Mouse (Mus musculus) small intestine, adult 2 months (tissue): Measurements from ENCODE around the gene Zbtb7a. TPM values are rescaled to one million over a fixed set of nuclear protein-coding genes. Genes with fewer than 3 reads are reported as not detected.

Experiments
- H3K27ac ChIP-seq: fragments of 200-500 bp; 2 replicates; pipeline ENCODE4 v1.5.1; 2012; ENCODE audit warnings: low read depth, low read length, control low read depth, inconsistent platforms; ENCODE audit not compliant: insufficient read depth
- H3K27me3 ChIP-seq: fragments of 200-500 bp; 2 replicates; pipeline ENCODE4 v1.6.1; 2012; ENCODE audit warnings: mild to moderate bottlenecking, moderate library complexity, low read length, inconsistent platforms; ENCODE audit not compliant: control insufficient read depth, insufficient read depth
- H3K36me3 ChIP-seq: fragments of 200-500 bp; 2 replicates; pipeline ENCODE4 v1.6.1; 2012; ENCODE audit warnings: mild to moderate bottlenecking, low read length, control low read depth, inconsistent platforms; ENCODE audit not compliant: control insufficient read depth, insufficient read depth
- H3K4me1 ChIP-seq: fragments of 200-500 bp; 2 replicates; pipeline ENCODE4 v1.6.1; 2012; ENCODE audit warnings: low read length, inconsistent platforms, mixed read lengths; ENCODE audit not compliant: control insufficient read depth, insufficient read depth, insufficient read length
- H3K4me3 ChIP-seq: fragments of 200-500 bp; 2 replicates; pipeline ENCODE4 v1.5.1; 2012; ENCODE audit warnings: low read depth, mild to moderate bottlenecking, control low read depth, inconsistent platforms, low read length, moderate library complexity
- CTCF ChIP-seq: fragments of 200-500 bp; IDR thresholded peaks from 2 replicates; pipeline ENCODE4 v1.5.1; 2012; ENCODE audit warnings: low read depth, mild to moderate bottlenecking, control low read depth, inconsistent platforms, low read length, moderate library complexity, mixed read lengths; ENCODE audit not compliant: insufficient replicate concordance, insufficient read length; ENCODE audit errors: extremely low read depth
- POLR2A ChIP-seq: fragments of 200-500 bp; IDR thresholded peaks from 2 replicates; pipeline ENCODE4 v1.6.1; 2012; ENCODE audit warnings: low read depth, mild to moderate bottlenecking, control low read depth, inconsistent platforms, low read length, moderate library complexity
- WGBS: fragments of 180-500 bp; shearing (Covaris S2); methylation state at CpG from one replicate; pipeline ENCODE4 v1.1.7; 2018; 5-methylcytosine and 5-hydroxymethylcytosine counted together
- polyA plus RNA-seq: library from polyadenylated mRNA; depleted of rRNA; stranded (reverse); fragments of >200 nt; gene quantifications from 2 replicates; pipeline ENCODE4 v1.2.3, GENCODE M21; 2012

Gene Zbtb7a
- polyA plus RNA-seq, 1 experiment = 187 TPM

- H3K36me3 ChIP-seq = peaks cover 62% of the 10 kb centered on the region
- H3K27me3 ChIP-seq = no peaks in the 10 kb centered on the region
- peaks cover 60% of the 10 kb centered on the region for H3K4me1 ChIP-seq
- no peak overlapping the region for H3K4me3 ChIP-seq
- TF ChIP-seq POLR2A = no peak
- TF ChIP-seq CTCF = no peak
- WGBS = 80% methylated on average over 27 of the region's 27 CpGs
- no peak overlapping the region for H3K27ac ChIP-seq
Observed at GRCm38 (mm10) chr10:81144667-81145066, 9.6 kb downstream of the Zbtb7a start.

DNA sequence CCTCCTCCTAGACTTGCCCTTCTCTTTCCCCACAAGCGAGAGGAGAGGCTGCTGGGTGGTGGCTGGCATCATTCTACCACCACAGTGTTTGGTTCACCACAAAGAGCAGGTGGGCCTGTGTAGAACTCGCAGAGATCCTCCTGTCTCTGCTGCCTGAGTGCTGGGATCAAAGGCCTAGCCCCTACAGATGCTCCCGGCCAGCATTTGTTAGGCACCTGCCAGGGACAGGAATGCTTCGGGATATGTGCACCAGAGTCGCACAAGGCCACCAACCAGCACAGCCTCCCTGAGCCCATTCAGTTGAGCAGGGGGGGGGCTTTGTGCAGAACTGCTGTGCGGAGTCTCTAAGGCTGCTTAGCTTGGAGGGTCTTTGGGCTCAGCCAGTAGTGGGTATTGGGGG, 10.3 kb downstream of the Zbtb7a start:
- 48% methylated on average over 6 of the region's 6 CpGs for WGBS
- H3K27ac ChIP-seq = peak overlapping the region; percentile 85
- H3K4me1 ChIP-seq = peaks cover 57% of the 10 kb centered on the region
- TF ChIP-seq POLR2A = no peak
- TF ChIP-seq CTCF = no peak
- H3K27me3 ChIP-seq = no peaks in the 10 kb centered on the region
- peak overlapping the region; percentile 48 for H3K4me3 ChIP-seq
- H3K36me3 ChIP-seq = peaks cover 68% of the 10 kb centered on the region

DNA sequence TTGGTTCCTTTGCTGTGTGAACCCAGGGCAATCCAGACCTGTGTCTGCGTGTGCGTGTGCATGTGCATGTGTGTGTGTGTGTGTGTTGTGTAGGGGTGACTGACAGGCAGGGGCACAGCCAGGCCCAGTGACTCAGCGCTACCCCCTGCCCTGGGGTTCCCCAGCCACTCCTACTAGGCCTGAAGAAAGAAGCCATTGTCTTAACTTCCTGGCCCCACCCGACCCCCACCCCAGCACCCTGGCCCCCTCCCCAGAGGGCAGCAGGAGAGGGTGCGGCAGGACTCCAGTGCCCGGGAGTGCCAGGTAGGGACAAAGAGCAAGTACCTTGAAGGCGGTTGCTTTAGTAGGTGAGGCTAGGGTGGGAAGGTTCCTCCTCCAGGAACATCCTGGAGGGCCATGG, 10.8 kb downstream of the Zbtb7a start:
- peaks cover 52% of the 10 kb centered on the region for H3K4me1 ChIP-seq
- peak overlapping the region; percentile 48 for H3K4me3 ChIP-seq
- TF ChIP-seq CTCF (no peak), POLR2A (no peak)
- H3K27ac ChIP-seq = peak overlapping the region; percentile 85
- H3K36me3 ChIP-seq = peaks cover 72% of the 10 kb centered on the region
- 23% methylated on average over 7 of the region's 7 CpGs for WGBS
- no peaks in the 10 kb centered on the region for H3K27me3 ChIP-seq

DNA sequence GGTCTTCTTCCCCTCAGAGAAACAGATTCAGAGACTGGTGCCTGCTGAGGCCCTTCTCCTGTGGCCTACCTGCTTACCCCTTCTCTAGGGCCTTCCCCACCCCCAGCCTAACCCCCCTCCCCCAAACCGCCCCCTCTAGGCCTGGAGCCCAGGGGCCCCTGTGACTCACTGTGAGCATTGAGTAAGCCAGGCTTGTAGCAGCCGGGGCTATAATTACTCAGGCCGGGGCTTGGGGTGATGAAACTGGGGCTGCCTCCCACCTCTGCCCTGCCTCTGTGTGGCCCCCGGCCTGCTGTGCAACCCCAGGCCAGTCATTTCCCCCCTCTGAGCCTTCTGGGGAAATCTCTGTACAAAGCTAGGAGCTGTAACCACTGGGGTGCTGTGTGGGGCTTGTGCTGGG, 11.3 kb downstream of the Zbtb7a start:
- TF ChIP-seq POLR2A (no peak), CTCF (0 out of 2 replicates have a peak, but pooled peaks have one; percentile 11)
- WGBS = 19% methylated on average over 4 of the region's 4 CpGs
- Histone ChIP-seq H3K4me3 (peak overlapping the region; percentile 48), H3K36me3 (peaks cover 75% of the 10 kb centered on the region), H3K27me3 (no peaks in the 10 kb centered on the region), H3K27ac (peak overlapping the region; percentile 41), H3K4me1 (peaks cover 50% of the 10 kb centered on the region)

GRCm38 (mm10) chr10:81151261-81151660, 16.2 kb downstream of the Zbtb7a start:
- 71% methylated on average over 6 of the region's 6 CpGs for WGBS
- Histone ChIP-seq H3K4me3 (no peak overlapping the region), H3K27me3 (no peaks in the 10 kb centered on the region), H3K27ac (no peak overlapping the region), H3K4me1 (peaks cover 10% of the 10 kb centered on the region), H3K36me3 (peaks cover 92% of the 10 kb centered on the region)
- TF ChIP-seq CTCF (no peak), POLR2A (no peak)

- peaks cover 92% of the 10 kb centered on the region for H3K36me3 ChIP-seq
- H3K4me3 ChIP-seq = no peak overlapping the region
- no peaks in the 10 kb centered on the region for H3K27me3 ChIP-seq
- TF ChIP-seq POLR2A (no peak), CTCF (no peak)
- no peak overlapping the region for H3K27ac ChIP-seq
- 59% methylated on average over 12 of the region's 12 CpGs for WGBS
- H3K4me1 ChIP-seq = peaks cover 2% of the 10 kb centered on the region; the same call in 1 of the 2 replicates
Observed at GRCm38 (mm10) chr10:81152609-81153008, 17.6 kb downstream of the Zbtb7a start.

DNA sequence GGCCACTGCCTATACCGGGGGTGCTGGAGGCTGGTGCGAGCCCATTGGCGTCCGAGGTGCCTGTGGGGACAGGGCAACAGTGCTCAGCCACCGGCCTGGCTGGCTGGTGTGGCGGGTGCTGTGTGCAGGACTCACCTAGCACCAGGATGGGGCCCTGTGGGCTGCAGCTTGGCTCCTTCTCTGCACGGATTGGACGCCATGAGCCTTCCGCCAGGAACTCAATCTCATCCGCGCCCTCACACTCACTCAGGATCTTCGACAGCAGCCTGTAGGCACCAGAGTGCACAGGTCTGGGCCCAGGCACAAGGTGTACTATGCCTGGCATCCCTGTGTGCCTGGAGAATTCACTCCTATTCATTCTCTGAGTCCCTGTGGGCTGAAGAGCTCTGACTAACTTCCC, 19.3 kb downstream of the Zbtb7a start:
- TF ChIP-seq CTCF = no peak
- peaks cover 81% of the 10 kb centered on the region for H3K36me3 ChIP-seq
- WGBS = 89% methylated on average over 12 of the region's 12 CpGs
- H3K27ac ChIP-seq = no peak overlapping the region
- no peak overlapping the region for H3K4me3 ChIP-seq
- H3K4me1 ChIP-seq = peaks cover 12% of the 10 kb centered on the region
- no peaks in the 10 kb centered on the region for H3K27me3 ChIP-seq

- no peak for TF ChIP-seq POLR2A
- no peak for TF ChIP-seq CTCF
- H3K4me3 ChIP-seq = no peak overlapping the region
- peaks cover 14% of the 10 kb centered on the region for H3K4me1 ChIP-seq
- WGBS = 76% methylated on average over 6 of the region's 6 CpGs
- H3K27ac ChIP-seq = no peak overlapping the region
- no peaks in the 10 kb centered on the region for H3K27me3 ChIP-seq
- peaks cover 77% of the 10 kb centered on the region for H3K36me3 ChIP-seq
Observed at GRCm38 (mm10) chr10:81154736-81155135, 19.7 kb downstream of the Zbtb7a start.
